Mouse (Mus musculus): Measurements from ENCODE around the gene Olfr896-ps1.

Olfr896-ps1 gene

GRCm38 (mm10) chr9:38290807-38291206, at the start of gene Olfr896-ps1:
Gene Olfr896-ps1, plus strand, starts transcription at chr9:38291107.
- no peak for DNase-seq

DNA sequence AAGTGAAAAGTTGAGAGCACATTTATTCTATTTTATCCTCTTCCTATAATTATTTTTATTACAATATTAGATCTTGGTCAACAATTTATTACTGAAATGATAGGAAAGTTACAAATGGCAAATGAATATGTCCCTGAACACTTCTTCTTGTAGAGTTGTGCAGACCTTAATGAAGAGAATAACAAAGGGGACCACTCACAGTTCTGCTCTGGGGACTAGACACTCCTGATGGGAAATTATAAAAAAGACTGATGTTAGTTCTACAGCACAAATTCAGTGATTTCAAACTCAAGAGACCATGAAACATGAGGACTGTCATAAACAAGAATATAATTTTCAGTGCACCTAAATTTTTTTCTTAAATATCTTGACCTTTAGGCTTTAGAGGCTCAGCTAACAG, 38.4 kb upstream of the Olfr896-ps1 start, which contains the start of gene Olfr143:
TSS of gene Olfr143 (plus strand) at position 301 of the 400 bp plus-strand sequence.
- no peak for DNase-seq

GRCm38 (mm10) chr9:38267551-38267950, 23.4 kb upstream of the Olfr896-ps1 start, which contains the start of gene Olfr895:
Gene Olfr895, plus strand, starts transcription at chr9:38267851.
- no peak for DNase-seq

- DNase-seq: no peak
Observed at GRCm38 (mm10) chr9:38328760-38329159, 37.9 kb downstream of the Olfr896-ps1 start, which contains the start of gene Olfr25. Gene Olfr25, plus strand, starts transcription at chr9:38329060.

All from lung, postnatal 4 days (tissue).